Mouse (Mus musculus): Measurements from ENCODE around the gene Tmem270.

GRCm38 (mm10) chr5:134887447-134888335 lies 18.8 kb downstream of the Tmem270 start:
- TF ChIP-seq POLR2A (IDR thresholded peaks at IDR 0.05; ENCODE audit: control insufficient read depth, low read depth, low read length): no peak
- TF ChIP-seq CTCF (IDR thresholded peaks at IDR 0.05; ENCODE audit: control insufficient read depth, insufficient read depth, insufficient replicate concordance, low read depth, low read length): no peak

All from testis, adult 2 months (tissue).